In the genomic region with DNA sequence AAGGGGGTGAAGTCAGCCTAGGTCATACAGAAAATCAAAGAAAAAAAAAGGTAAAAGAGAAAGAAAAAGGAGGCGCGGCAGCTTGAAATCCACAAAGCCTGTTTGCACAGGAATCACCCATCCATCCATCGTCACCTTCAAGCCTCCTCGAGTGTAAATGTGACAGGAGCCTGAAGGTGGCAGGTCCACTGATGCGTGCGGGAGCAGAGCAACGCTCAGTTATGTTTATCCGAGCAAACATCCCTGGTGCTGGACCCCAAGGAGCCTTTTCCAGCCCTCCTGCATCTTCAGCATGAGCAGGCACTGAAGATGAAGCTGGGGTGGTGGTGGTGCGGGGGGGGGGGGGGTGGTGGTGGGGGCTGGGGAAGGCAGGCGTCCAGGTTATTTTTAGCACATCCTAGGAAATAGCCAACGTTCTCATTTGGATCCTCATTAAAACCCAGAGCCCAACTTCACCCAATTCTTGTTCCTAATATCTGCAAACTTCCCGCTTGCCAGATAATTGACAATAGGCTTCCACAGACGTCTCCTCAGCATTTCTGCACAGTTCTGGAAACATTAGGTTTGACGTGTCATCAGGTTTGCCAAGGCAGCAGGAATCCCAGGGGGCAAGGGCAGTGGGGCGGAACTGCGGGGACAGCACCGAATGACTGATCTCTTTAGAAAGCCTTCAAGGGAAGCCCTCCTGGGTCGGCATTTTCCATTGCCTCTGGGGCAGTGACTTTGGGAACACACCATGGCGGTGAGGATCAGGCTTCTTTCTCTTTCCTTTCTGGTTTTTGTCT, we compare ENCODE assay signal across 13 mouse cellular contexts. TPM values are rescaled to one million over a fixed set of nuclear protein-coding genes. Genes with fewer than 3 reads are reported as not detected.
DNase-seq lines count a peak whose midpoint lies in the region; ATAC-seq lines count a peak whose summit lies in the region.
"Had no signal": no experiment of that assay in that cellular context is flagged by ENCODE, and none has a peak within 500 bp of the region (broad histone marks: within the 10 kb centered on the region; RNA-seq: fewer than 3 reads in every experiment).

No protein-coding gene starts in this region.

- no peak for DNase-seq in heart, adult 8-10 months (ENCODE audit: low spot score)
- DNase-seq in kidney, postnatal 10 days: peak; percentile 43
- DNase-seq in kidney, postnatal 14 days: peak; percentile 36
- DNase-seq in layer of hippocampus, adult 9-10 months (ENCODE audit: low spot score): no peak
- DNase-seq: cerebellum, postnatal 36 days had no signal

- no peaks in the 10 kb centered on the region for H3K36me3 ChIP-seq in heart, embryonic 11.5 days (ENCODE audit: control insufficient read depth, insufficient read depth, low read length)
- no peaks in the 10 kb centered on the region for H3K36me3 ChIP-seq in kidney, embryonic 14.5 days (ENCODE audit: control insufficient read depth, insufficient read depth, low read length)
- H3K36me3 ChIP-seq in hindbrain, embryonic 13.5 days: no peaks in the 10 kb centered on the region

- H3K27ac ChIP-seq in heart, embryonic 11.5 days (ENCODE audit: low read depth, low read length): no peak overlapping the region
- no peak overlapping the region for H3K27ac ChIP-seq in kidney, embryonic 14.5 days (ENCODE audit: low read depth, low read length)
- no peak overlapping the region for H3K27ac ChIP-seq in hindbrain, embryonic 13.5 days
- H3K27ac ChIP-seq: layer of hippocampus, adult 2 months; liver, embryonic 14.5 days; macrophage had no signal

- H3K9me3 ChIP-seq in heart, embryonic 11.5 days (replicated peaks; ENCODE audit: control insufficient read depth, low read length): no peaks in the 10 kb centered on the region
- no peaks in the 10 kb centered on the region for H3K9me3 ChIP-seq in kidney, embryonic 14.5 days (ENCODE audit: control insufficient read depth, low read length)
- H3K9me3 ChIP-seq in hindbrain, embryonic 13.5 days: peaks cover 7% of the 10 kb centered on the region

- no peaks in the 10 kb centered on the region for H3K27me3 ChIP-seq in heart, embryonic 11.5 days (ENCODE audit: control insufficient read depth, insufficient read depth, low read length)
- H3K27me3 ChIP-seq in kidney, embryonic 14.5 days (ENCODE audit: control insufficient read depth, insufficient read depth, low read length): no peaks in the 10 kb centered on the region
- H3K27me3 ChIP-seq in hindbrain, embryonic 13.5 days: no peaks in the 10 kb centered on the region

- WGBS in heart, embryonic 11.5 days (ENCODE audit: insufficient replicate concordance): 17% methylated on average over 18 of the region's 19 CpGs
- WGBS in kidney, embryonic 14.5 days: 31% methylated on average over 18 of the region's 19 CpGs
- 24% methylated on average over 18 of the region's 19 CpGs for WGBS in hindbrain, embryonic 13.5 days

- no peak for ATAC-seq in heart, embryonic 11.5 days (replicated peaks; ENCODE audit: insufficient number of reproducible peaks, low FRiP score, low TSS enrichment)
- ATAC-seq in kidney, embryonic 14.5 days (ENCODE audit: low FRiP score, low TSS enrichment): no peak
- ATAC-seq in hindbrain, embryonic 13.5 days (ENCODE audit: low FRiP score): no peak

- no peak overlapping the region for H3K9ac ChIP-seq in heart, embryonic 11.5 days (ENCODE audit: low read depth, low read length)
- H3K9ac ChIP-seq in kidney, embryonic 14.5 days (ENCODE audit: low read depth, low read length): no peak overlapping the region
- no peak overlapping the region for H3K9ac ChIP-seq in hindbrain, embryonic 13.5 days
- H3K9ac ChIP-seq: liver, embryonic 14.5 days had no signal

- peak overlapping the region; percentile 51 for H3K4me2 ChIP-seq in heart, embryonic 11.5 days
- no peak overlapping the region for H3K4me2 ChIP-seq in kidney, embryonic 14.5 days (replicated peaks; ENCODE audit: low read depth, low read length)
- H3K4me2 ChIP-seq in hindbrain, embryonic 13.5 days: peak overlapping the region; percentile 10; the same call in 1 of the 2 replicates

- no peak overlapping the region for H3K4me3 ChIP-seq in heart, embryonic 11.5 days (ENCODE audit: low read depth, low read length)
- no peak overlapping the region for H3K4me3 ChIP-seq in kidney, embryonic 14.5 days (ENCODE audit: low read length)
- H3K4me3 ChIP-seq in hindbrain, embryonic 13.5 days: no peak overlapping the region
- H3K4me3 ChIP-seq: erythroblast, embryonic 14.5 days; layer of hippocampus, adult 2 months had no signal

- no peaks in the 10 kb centered on the region for H3K4me1 ChIP-seq in heart, embryonic 11.5 days (ENCODE audit: control insufficient read depth, insufficient read depth, low read length)
- H3K4me1 ChIP-seq in kidney, embryonic 14.5 days (ENCODE audit: control insufficient read depth, insufficient read depth, low read length): peaks cover 14% of the 10 kb centered on the region
- H3K4me1 ChIP-seq in hindbrain, embryonic 13.5 days (replicated peaks): peaks cover 19% of the 10 kb centered on the region

RNA-seq across cellular contexts. Expression of gene Rgs6, which starts 0.9 kb away (rescaled TPM):
- polyA plus RNA-seq in heart, embryonic 11.5 days (2014; fragmentation: Nextera tagmentation; extraction: Ambion mirVana): 14.3 and 15.0 TPM in 2 replicates
- total RNA-seq in heart, adult 8-10 months (2022): 10 to 100 TPM in 2 of 4 experiments, 1 to 10 TPM in 2; 9.1 to 12.9 (median 9.8) TPM
- polyA plus RNA-seq in kidney, embryonic 14.5 days (2014; fragmentation: Nextera tagmentation; extraction: Ambion mirVana): 0.69 and 0.92 TPM in 2 replicates
- 7.1 and 7.4 TPM in 2 replicates for polyA plus RNA-seq in hindbrain, embryonic 13.5 days (2015; fragmentation: Nextera tagmentation; extraction: Ambion mirVana)
- total RNA-seq: hematopoietic stem cell, adult 5-6 weeks had no signal
- polyA plus RNA-seq: erythroblast, embryonic 14.5 days; macrophage had no signal

Comparison
In these comparisons a context has a peak if more than half of its experiments do, and no peak if none do; other contexts are left out.
1. DNase-seq: peak in kidney, postnatal 10 days (single experiment) and kidney, postnatal 14 days (single experiment); none in heart, adult 8-10 months (single experiment) and layer of hippocampus, adult 9-10 months (single experiment).